Mouse (Mus musculus) liver, embryonic 12.5 days (tissue): ENCODE results near the gene Lsr. TPM values are rescaled to one million over a fixed set of nuclear protein-coding genes. Genes with fewer than 3 reads are reported as not detected.
"Not testable (repeated sequence)": the region's sequence is repeated elsewhere in the genome, so short reads cannot be mapped to it uniquely, and the experiment has no call there.

Experiments used
- ATAC-seq: fragments of 200-750 bp; cut with Nextera tagmentation; 2 replicates; pipeline ENCODE4 v1.8.0; 2017; ENCODE audit warnings: moderate number of reproducible peaks, mild to moderate bottlenecking, moderate library complexity
- H3K27ac ChIP-seq: fragments of 300-500 bp; sonication (generic); 2 replicates; pipeline ENCODE4 v1.5.1; 2016; ENCODE audit warnings: mild to moderate bottlenecking
- H3K27me3 ChIP-seq: fragments of 300-500 bp; sonication (generic); replicated peaks from 2 replicates; pipeline ENCODE4 v1.6.1; 2016; ENCODE audit warnings: mild to moderate bottlenecking, moderate library complexity
- H3K36me3 ChIP-seq: fragments of 300-500 bp; sonication (generic); 2 replicates; pipeline ENCODE4 v1.6.1; 2016; ENCODE audit warnings: mild to moderate bottlenecking, moderate library complexity
- H3K4me1 ChIP-seq: fragments of 300-500 bp; sonication (generic); 2 replicates; pipeline ENCODE4 v1.6.1; 2016
- H3K4me2 ChIP-seq: fragments of 300-500 bp; sonication (generic); 2 replicates; pipeline ENCODE4 v1.6.1; 2016; ENCODE audit warnings: mild to moderate bottlenecking, moderate library complexity
- H3K4me3 ChIP-seq: fragments of 300-500 bp; sonication (generic); 2 replicates; pipeline ENCODE4 v1.5.1; 2016; ENCODE audit warnings: mild to moderate bottlenecking, moderate library complexity
- H3K9ac ChIP-seq: fragments of 300-500 bp; sonication (generic); 2 replicates; pipeline ENCODE4 v1.6.1; 2016; ENCODE audit warnings: mild to moderate bottlenecking, moderate library complexity
- H3K9me3 ChIP-seq: fragments of 300-500 bp; sonication (generic); replicated peaks from 2 replicates; pipeline ENCODE4 v1.6.1; 2016; ENCODE audit warnings: mild to moderate bottlenecking, moderate library complexity
- WGBS: fragments of 180-500 bp; shearing (Covaris S2); methylation state at CpG from one replicate; pipeline ENCODE4 v1.1.7; 2016; ENCODE audit not compliant: insufficient replicate concordance; 5-methylcytosine and 5-hydroxymethylcytosine counted together
- polyA plus RNA-seq: library from polyadenylated mRNA; unstranded; fragments of >200 nt; fragmentation: Nextera tagmentation; extraction: Ambion mirVana; gene quantifications from 2 replicates; pipeline ENCODE4 v1.2.1, GENCODE M21; 2016

Gene Lsr
- polyA plus RNA-seq, 1 experiment from 2014 or later: 28.2 TPM

- H3K36me3 ChIP-seq: peaks cover 81% of the 10 kb centered on the region
- not testable (repeated sequence) for ATAC-seq, H3K9me3 ChIP-seq, H3K9ac ChIP-seq, H3K27ac ChIP-seq, H3K4me2 ChIP-seq, H3K27me3 ChIP-seq, H3K4me3 ChIP-seq
- H3K4me1 ChIP-seq: peaks cover 18% of the 10 kb centered on the region
- 79% methylated on average over 3 of the region's 3 CpGs for whole genome bisulfite sequencing
Measured at GRCm38 (mm10) chr7:30949902-30950301, 23.4 kb downstream of the Lsr start.

- no peak for ATAC-seq
- H3K36me3 ChIP-seq: peaks cover 41% of the 10 kb centered on the region
- no peak overlapping the region for H3K4me2 ChIP-seq
- no peaks in the 10 kb centered on the region for H3K9me3 ChIP-seq
- 76% methylated on average over 7 of the region's 7 CpGs for WGBS
- H3K27ac ChIP-seq: no peak overlapping the region
- H3K4me3 ChIP-seq: no peak overlapping the region
- H3K9ac ChIP-seq: no peak overlapping the region
- H3K27me3 ChIP-seq: no peaks in the 10 kb centered on the region
- H3K4me1 ChIP-seq: no peaks in the 10 kb centered on the region
Measured at GRCm38 (mm10) chr7:30945876-30946275, 27.4 kb downstream of the Lsr start.

- ATAC-seq, H3K4me1 ChIP-seq, H3K4me3 ChIP-seq, H3K9ac ChIP-seq, H3K4me2 ChIP-seq, H3K9me3 ChIP-seq, H3K27ac ChIP-seq, H3K27me3 ChIP-seq: not testable (repeated sequence)
- H3K36me3 ChIP-seq: peaks cover 37% of the 10 kb centered on the region
- WGBS: 88% methylated on average over 7 of the region's 7 CpGs
Measured at GRCm38 (mm10) chr7:30945466-30945865, 27.8 kb downstream of the Lsr start.

GRCm38 (mm10) chr7:30944706-30945105 is 28.6 kb downstream of the Lsr start:
- not testable (repeated sequence) for H3K4me1 ChIP-seq, H3K4me2 ChIP-seq, ATAC-seq, H3K4me3 ChIP-seq, H3K27ac ChIP-seq, H3K27me3 ChIP-seq, H3K9ac ChIP-seq, H3K9me3 ChIP-seq
- peaks cover 29% of the 10 kb centered on the region for H3K36me3 ChIP-seq
- 69% methylated on average over 2 of the region's 2 CpGs for WGBS

GRCm38 (mm10) chr7:30943909-30944635 is 29.2 kb downstream of the Lsr start, which contains the start of gene Hamp:
TSS of gene Hamp (minus strand) at chr7:30944032.
- H3K36me3 ChIP-seq: peaks cover 23% of the 10 kb centered on the region
- H3K9me3 ChIP-seq: no peaks in the 10 kb centered on the region
- WGBS: 48% methylated on average over 9 of the region's 9 CpGs
- no peak within 1 kb of the TSS for H3K27ac ChIP-seq
- H3K4me1 ChIP-seq: no peaks in the 10 kb centered on the region
- H3K4me2 ChIP-seq: no peak within 1 kb of the TSS
- no peak within 1 kb of the TSS for H3K9ac ChIP-seq
- no peaks in the 10 kb centered on the region for H3K27me3 ChIP-seq
- no peak for ATAC-seq
- no peak within 1 kb of the TSS for H3K4me3 ChIP-seq

GRCm38 (mm10) chr7:30942365-30942764 is 30.9 kb downstream of the Lsr start:
- H3K36me3 ChIP-seq: peaks cover 16% of the 10 kb centered on the region
- not testable (repeated sequence) for H3K27me3 ChIP-seq, H3K4me3 ChIP-seq, H3K4me1 ChIP-seq, H3K27ac ChIP-seq, H3K9me3 ChIP-seq, H3K4me2 ChIP-seq, H3K9ac ChIP-seq, ATAC-seq
- 25% methylated on average over 3 of the region's 3 CpGs for WGBS

GRCm38 (mm10) chr7:30940070-30940469 is 33.2 kb downstream of the Lsr start:
- not testable (repeated sequence) for H3K27me3 ChIP-seq, ATAC-seq, H3K4me2 ChIP-seq, H3K36me3 ChIP-seq, H3K4me3 ChIP-seq, H3K9me3 ChIP-seq, H3K4me1 ChIP-seq, H3K27ac ChIP-seq, H3K9ac ChIP-seq
- 73% methylated on average over 1 of the region's 1 CpGs for WGBS

- not testable (repeated sequence) for ATAC-seq, H3K4me3 ChIP-seq, H3K9me3 ChIP-seq, H3K9ac ChIP-seq, H3K4me1 ChIP-seq, H3K27ac ChIP-seq, H3K36me3 ChIP-seq, H3K27me3 ChIP-seq, H3K4me2 ChIP-seq
- WGBS: 51% methylated on average over 6 of the region's 6 CpGs
Measured at GRCm38 (mm10) chr7:30935422-30936099, 37.7 kb downstream of the Lsr start.

DNA sequence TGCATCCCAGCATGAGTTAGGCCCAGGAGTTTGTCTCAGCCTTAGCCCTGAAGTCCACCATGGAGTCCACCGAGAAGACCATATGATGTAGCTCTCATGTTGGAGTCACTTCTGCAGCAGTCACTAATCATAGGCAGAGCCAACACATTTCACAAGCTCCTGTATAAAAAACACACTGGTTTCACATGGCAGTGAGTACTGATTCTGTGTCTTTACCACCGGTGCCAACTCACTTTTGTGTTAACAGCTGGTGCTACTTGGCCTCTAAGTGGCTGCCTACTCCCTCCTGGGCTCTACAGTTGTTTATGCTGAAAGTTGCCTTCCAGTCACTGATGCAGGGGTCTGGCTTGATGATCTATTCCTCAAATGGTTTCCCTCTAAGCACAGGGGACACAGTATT is 48.7 kb downstream of the Lsr start, which contains the start of gene Hamp2:
Hamp2 (minus strand) TSS at position 101 of the 400 bp plus-strand sequence.
- not testable (repeated sequence) for ATAC-seq
- WGBS: 59% methylated on average over 2 of the region's 2 CpGs

GRCm38 (mm10) chr7:30924071-30924470 is 49.2 kb downstream of the Lsr start:
- no peak overlapping the region for H3K27ac ChIP-seq
- peaks cover 7% of the 10 kb centered on the region; the same call in 1 of the 2 replicates for H3K27me3 ChIP-seq
- H3K9ac ChIP-seq: no peak overlapping the region
- 40% methylated on average over 3 of the region's 3 CpGs for WGBS
- ATAC-seq: no peak
- no peak overlapping the region for H3K4me3 ChIP-seq
- no peaks in the 10 kb centered on the region for H3K36me3 ChIP-seq
- H3K4me1 ChIP-seq: no peaks in the 10 kb centered on the region
- H3K9me3 ChIP-seq: no peaks in the 10 kb centered on the region
- H3K4me2 ChIP-seq: no peak overlapping the region

More for the DNA sequence above, 48.7 kb downstream of the Lsr start, which contains the start of gene Hamp2:
- H3K4me2 ChIP-seq, H3K27me3 ChIP-seq, H3K36me3 ChIP-seq, H3K27ac ChIP-seq, H3K9ac ChIP-seq, H3K9me3 ChIP-seq, H3K4me1 ChIP-seq, H3K4me3 ChIP-seq: not testable (repeated sequence)

GRCm38 (mm10) chr7:30922490-30922889 is 50.8 kb downstream of the Lsr start:
- not testable (repeated sequence) for H3K4me1 ChIP-seq, H3K4me2 ChIP-seq
- 31% methylated on average over 3 of the region's 3 CpGs for WGBS

GRCm38 (mm10) chr7:30920217-30920616 is 53.0 kb downstream of the Lsr start:
- 38% methylated on average over 3 of the region's 3 CpGs for WGBS
- Histone ChIP-seq H3K27me3 (peaks cover 12% of the 10 kb centered on the region), H3K4me3 (no peak overlapping the region), H3K27ac (no peak overlapping the region), H3K9ac (no peak overlapping the region), H3K9me3 (no peaks in the 10 kb centered on the region), H3K4me2 (no peak overlapping the region), H3K36me3 (no peaks in the 10 kb centered on the region), H3K4me1 (no peaks in the 10 kb centered on the region)
- peak; percentile 46; the same call in 1 of the 2 replicates for ATAC-seq

More at GRCm38 (mm10) chr7:30922490-30922889, 50.8 kb downstream of the Lsr start:
- H3K27me3 ChIP-seq, H3K27ac ChIP-seq, H3K9ac ChIP-seq, ATAC-seq, H3K4me3 ChIP-seq, H3K36me3 ChIP-seq, H3K9me3 ChIP-seq: not testable (repeated sequence)
